Mouse (Mus musculus) CH12.LX (cell line): Measurements from ENCODE around the gene Atrnl1. TPM values are rescaled to one million over a fixed set of nuclear protein-coding genes. Genes with fewer than 3 reads are reported as not detected.

Experiments used
- DNase-seq: peaks from one replicate; pipeline ENCODE4 v3.0.0-alpha.2; 2013; ENCODE audit errors: extremely low read depth
- H3K27ac ChIP-seq: 2 replicates; pipeline ENCODE4 v1.5.1; 2012; ENCODE audit warnings: low read depth, mild to moderate bottlenecking, control low read depth, moderate library complexity; ENCODE audit not compliant: insufficient read depth
- H3K27me3 ChIP-seq: replicated peaks from 2 replicates; pipeline ENCODE3; 2012; ENCODE audit warnings: inconsistent platforms
- H3K36me3 ChIP-seq, 2 experiments: replicated peaks in 1 of 2; 2 replicates each; pipeline versions ENCODE3 to v1.6.1; 2012; ENCODE audit warnings: inconsistent platforms in 1 of 2, low read length in 1 of 2, mild to moderate bottlenecking in 1 of 2, mixed read lengths in 1 of 2, moderate library complexity in 1 of 2; ENCODE audit not compliant: control insufficient read depth in 1 of 2, insufficient read depth in 1 of 2
- H3K4me1 ChIP-seq, 2 experiments: 2 replicates each; pipeline ENCODE4 v1.6.1; 2012; ENCODE audit warnings: inconsistent platforms in 1 of 2, moderate library complexity in 1 of 2; ENCODE audit not compliant: insufficient read depth in 2 of 2, control insufficient read depth in 1 of 2
- H3K4me2 ChIP-seq: 2 replicates; pipeline ENCODE4 v1.6.1; 2012; ENCODE audit warnings: low read depth, mild to moderate bottlenecking, control low read depth; ENCODE audit not compliant: poor library complexity, insufficient read depth, severe bottlenecking
- H3K4me3 ChIP-seq, 3 experiments: fragments of 150-350 bp in 1 of 3; sonication (generic) in 1 of 3; replicated peaks in 1 of 3; 2 replicates each; pipeline versions ENCODE3 to v1.5.1; 2011 to 2012; ENCODE audit warnings: low read depth in 2 of 3, low read length in 2 of 3, mild to moderate bottlenecking in 2 of 3, moderate library complexity in 2 of 3, control low read depth in 1 of 3, improper control_type of control experiment in 1 of 3, inconsistent platforms in 1 of 3, mixed read lengths in 1 of 3; ENCODE audit not compliant: poor library complexity in 1 of 3
- H3K79me2 ChIP-seq: replicated peaks from 2 replicates; pipeline ENCODE4 v1.6.1; 2012; ENCODE audit warnings: mild to moderate bottlenecking, moderate library complexity; ENCODE audit not compliant: control insufficient read depth, poor library complexity, insufficient read depth, severe bottlenecking; ENCODE audit errors: extremely low read depth
- H3K9ac ChIP-seq: 2 replicates; pipeline ENCODE4 v1.6.1; 2012; ENCODE audit warnings: low read depth, mild to moderate bottlenecking, control low read depth, moderate library complexity; ENCODE audit not compliant: insufficient read depth
- H3K9me3 ChIP-seq: replicated peaks from 2 replicates; pipeline ENCODE3; 2012; ENCODE audit warnings: low read length, inconsistent platforms, mixed read lengths
- BHLHE40 ChIP-seq: IDR thresholded peaks from 2 replicates; pipeline ENCODE4 v1.6.1; 2011; ENCODE audit warnings: mild to moderate bottlenecking, low read depth, low read length, improper control_type of control experiment
- CHD1 ChIP-seq: IDR thresholded peaks from 2 replicates; pipeline ENCODE4 v1.6.1; 2012; ENCODE audit warnings: low read depth, low read length, improper control_type of control experiment, inconsistent platforms
- CHD2 ChIP-seq: IDR thresholded peaks from 2 replicates; pipeline ENCODE4 v1.6.1; 2011; ENCODE audit warnings: low read length, improper control_type of control experiment
- CTCF ChIP-seq, 2 experiments: IDR thresholded peaks in 1 of 2; conservative IDR thresholded peaks in 1 of 2; 2 replicates each; pipeline ENCODE4 v1.5.1; 2011 to 2012; ENCODE audit warnings: low read depth in 2 of 2, low read length in 2 of 2, improper control_type of control experiment in 1 of 2, inconsistent platforms in 1 of 2, mild to moderate bottlenecking in 1 of 2, moderate library complexity in 1 of 2
- E2F4 ChIP-seq: IDR thresholded peaks from 2 replicates; pipeline ENCODE4 v1.6.1; 2011; ENCODE audit warnings: low read depth, low read length, improper control_type of control experiment; ENCODE audit not compliant: insufficient replicate concordance
- ELF1 ChIP-seq: IDR thresholded peaks from 2 replicates; pipeline ENCODE4 v1.6.1; 2014; ENCODE audit warnings: low read depth, mild to moderate bottlenecking, inconsistent platforms, low read length, improper control_type of control experiment
- EP300 ChIP-seq: IDR thresholded peaks from 2 replicates; pipeline ENCODE4 v1.6.1; 2011; ENCODE audit warnings: low read length, improper control_type of control experiment
- ETS1 ChIP-seq: conservative IDR thresholded peaks from 2 replicates; pipeline ENCODE4 v1.6.1; 2012; ENCODE audit warnings: low read depth, mild to moderate bottlenecking, inconsistent platforms, low read length, improper control_type of control experiment, moderate library complexity
- GABPA ChIP-seq: IDR thresholded peaks from 2 replicates; pipeline ENCODE4 v1.6.1; 2012; ENCODE audit warnings: low read depth, low read length, improper control_type of control experiment, inconsistent platforms; ENCODE audit not compliant: insufficient replicate concordance
- HCFC1 ChIP-seq: IDR thresholded peaks from 2 replicates; pipeline ENCODE4 v1.6.1; 2012; ENCODE audit warnings: low read depth, mild to moderate bottlenecking, inconsistent platforms, low read length, improper control_type of control experiment
- IRF4 ChIP-seq: IDR thresholded peaks from 2 replicates; pipeline ENCODE4 v1.6.1; 2014; ENCODE audit warnings: low read depth, mild to moderate bottlenecking, inconsistent platforms, low read length, improper control_type of control experiment
- JUN ChIP-seq: IDR thresholded peaks from 2 replicates; pipeline ENCODE4 v1.6.1; 2011; ENCODE audit warnings: low read depth, mild to moderate bottlenecking, low read length, improper control_type of control experiment, moderate library complexity; ENCODE audit not compliant: insufficient read depth
- JUND ChIP-seq: conservative IDR thresholded peaks from 2 replicates; pipeline ENCODE4 v1.6.1; 2011; ENCODE audit warnings: low read depth, low read length, improper control_type of control experiment
- KAT2A ChIP-seq: IDR thresholded peaks from 2 replicates; pipeline ENCODE4 v1.6.1; 2012; ENCODE audit warnings: low read length, improper control_type of control experiment, inconsistent platforms; ENCODE audit not compliant: insufficient replicate concordance
- MAX ChIP-seq: IDR thresholded peaks from 2 replicates; pipeline ENCODE4 v1.6.1; 2011; ENCODE audit warnings: low read length, improper control_type of control experiment
- MXI1 ChIP-seq: IDR thresholded peaks from 2 replicates; pipeline ENCODE4 v1.6.1; 2011; ENCODE audit warnings: mild to moderate bottlenecking, low read depth, low read length, improper control_type of control experiment
- MYC ChIP-seq: IDR thresholded peaks from 2 replicates; pipeline ENCODE4 v1.6.1; 2011; ENCODE audit warnings: low read depth, mild to moderate bottlenecking, improper control_type of control experiment, low read length
- NRF1 ChIP-seq: IDR thresholded peaks from 2 replicates; pipeline ENCODE4 v1.6.1; 2014; ENCODE audit warnings: low read depth, mild to moderate bottlenecking, inconsistent platforms, low read length, improper control_type of control experiment, moderate library complexity
- POLR2A ChIP-seq: IDR thresholded peaks from 2 replicates; pipeline ENCODE4 v1.6.1; 2011; ENCODE audit warnings: low read depth, mild to moderate bottlenecking, improper control_type of control experiment, low read length
- POLR2AphosphoS2 ChIP-seq: IDR thresholded peaks from 2 replicates; pipeline ENCODE4 v1.6.1; 2011; ENCODE audit warnings: low read depth, low read length, improper control_type of control experiment
- RAD21 ChIP-seq: IDR thresholded peaks from 2 replicates; pipeline ENCODE4 v1.6.1; 2011; ENCODE audit warnings: low read depth, mild to moderate bottlenecking, low read length, improper control_type of control experiment, moderate library complexity
- RCOR1 ChIP-seq: conservative IDR thresholded peaks from 2 replicates; pipeline ENCODE4 v1.6.1; 2012; ENCODE audit warnings: low read depth, mild to moderate bottlenecking, inconsistent platforms, low read length, improper control_type of control experiment
- SMC3 ChIP-seq: IDR thresholded peaks from 2 replicates; pipeline ENCODE4 v1.6.1; 2011; ENCODE audit warnings: low read depth, low read length, improper control_type of control experiment
- TBP ChIP-seq: conservative IDR thresholded peaks from 2 replicates; pipeline ENCODE4 v1.6.1; 2011; ENCODE audit warnings: low read depth, low read length, improper control_type of control experiment
- TCF12 ChIP-seq: IDR thresholded peaks from 2 replicates; pipeline ENCODE4 v1.6.1; 2014; ENCODE audit warnings: low read depth, mild to moderate bottlenecking, inconsistent platforms, low read length, improper control_type of control experiment
- USF2 ChIP-seq: conservative IDR thresholded peaks from 2 replicates; pipeline ENCODE4 v1.6.1; 2011; ENCODE audit warnings: low read depth, low read length, improper control_type of control experiment
- ZC3H11A ChIP-seq: IDR thresholded peaks from 2 replicates; pipeline ENCODE4 v1.6.1; 2012; ENCODE audit warnings: low read depth, mild to moderate bottlenecking, inconsistent platforms, low read length, improper control_type of control experiment
- ZKSCAN1 ChIP-seq: IDR thresholded peaks from 2 replicates; pipeline ENCODE4 v1.6.1; 2012; ENCODE audit warnings: low read depth, inconsistent platforms, low read length, improper control_type of control experiment, borderline replicate concordance
- dilution Hi-C: fragments of 300-500 bp; cut with MboI; formaldehyde crosslinking; loops from 2 replicates; pipeline ENCODE4 v1.14.3; 2020; ENCODE audit warnings: low sequenced_read_pairs; ENCODE audit not compliant: extremely low pct_unique_long_range_greater_than_20kb, extremely low pct_ligation_motif_present
- in situ Hi-C: fragments of 300-500 bp; cut with MboI; formaldehyde crosslinking; loops from 3 replicates; pipeline ENCODE4 v1.14.3; 2019; ENCODE audit warnings: low sequenced_read_pairs, low pct_ligation_motif_present, low pct_unique_long_range_greater_than_20kb, mixed read lengths
- polyA plus RNA-seq: library from polyadenylated mRNA; unstranded; fragments of >175 nt; gene quantifications from 2 replicates; pipeline ENCODE4 v1.2.1, GENCODE M21; 2012; ENCODE audit warnings: low read depth; ENCODE audit not compliant: insufficient read length
- total RNA-seq, 2 experiments: library from RNA; depleted of rRNA; stranded (reverse); fragments of 300-350 nt in 1 of 2; fragments of >200 nt in 1 of 2; gene quantifications; 2 replicates each; pipeline ENCODE4 v1.2.3; 2012 to 2014

Gene Atrnl1
- total and polyA plus RNA-seq, 3 experiments = 1.9 TPM

DNA sequence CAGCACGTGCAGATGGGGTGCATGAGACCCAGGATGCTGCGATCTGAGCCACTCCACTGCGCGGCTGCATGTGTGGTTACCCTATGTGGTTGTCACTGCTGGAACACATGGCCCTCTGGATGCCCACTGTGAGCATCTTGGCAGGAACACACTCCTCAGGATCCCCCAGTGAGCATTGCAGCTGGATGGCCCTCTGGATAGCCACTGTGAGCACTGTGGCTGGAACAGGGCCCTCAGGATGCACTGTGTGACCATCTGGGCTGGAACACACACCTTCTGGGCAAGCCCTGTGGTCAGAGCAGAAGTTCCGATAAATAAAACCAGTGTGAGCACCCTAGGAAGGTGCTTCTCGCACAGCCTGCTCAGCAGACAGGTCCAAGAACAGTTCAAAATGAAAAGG lies 364.4 kb downstream of the Atrnl1 start:
- dilution Hi-C loops (no loop called here), in situ Hi-C loops (no loop called here)
- TF ChIP-seq E2F4 = no peak
- no peak for TF ChIP-seq RCOR1
- no peak for TF ChIP-seq ZC3H11A
- TF ChIP-seq MYC = no peak
- TF ChIP-seq MAX = no peak
- TF ChIP-seq POLR2A = no peak
- TF ChIP-seq USF2 = no peak
- no peak for TF ChIP-seq CHD1
- TF ChIP-seq BHLHE40 = no peak
- no peak for TF ChIP-seq CHD2
- TF ChIP-seq TCF12 = no peak
- TF ChIP-seq MXI1 = no peak
- no peak for TF ChIP-seq KAT2A
- no peak for TF ChIP-seq JUN
- no peak for TF ChIP-seq TBP
- TF ChIP-seq SMC3 = no peak
- H3K36me3 ChIP-seq = peaks cover 0 to 2% of the 10 kb centered on the region in 2 experiments
- DNase-seq = no peak
- no peak overlapping the region for H3K9ac ChIP-seq
- H3K4me1 ChIP-seq = no peaks in the 10 kb centered on the region
- H3K4me2 ChIP-seq = no peak overlapping the region
- no peaks in the 10 kb centered on the region for H3K27me3 ChIP-seq
- no peaks in the 10 kb centered on the region for H3K79me2 ChIP-seq
- H3K9me3 ChIP-seq = no peaks in the 10 kb centered on the region
- H3K4me3 ChIP-seq = no peak overlapping the region
- no peak overlapping the region for H3K27ac ChIP-seq

DNA sequence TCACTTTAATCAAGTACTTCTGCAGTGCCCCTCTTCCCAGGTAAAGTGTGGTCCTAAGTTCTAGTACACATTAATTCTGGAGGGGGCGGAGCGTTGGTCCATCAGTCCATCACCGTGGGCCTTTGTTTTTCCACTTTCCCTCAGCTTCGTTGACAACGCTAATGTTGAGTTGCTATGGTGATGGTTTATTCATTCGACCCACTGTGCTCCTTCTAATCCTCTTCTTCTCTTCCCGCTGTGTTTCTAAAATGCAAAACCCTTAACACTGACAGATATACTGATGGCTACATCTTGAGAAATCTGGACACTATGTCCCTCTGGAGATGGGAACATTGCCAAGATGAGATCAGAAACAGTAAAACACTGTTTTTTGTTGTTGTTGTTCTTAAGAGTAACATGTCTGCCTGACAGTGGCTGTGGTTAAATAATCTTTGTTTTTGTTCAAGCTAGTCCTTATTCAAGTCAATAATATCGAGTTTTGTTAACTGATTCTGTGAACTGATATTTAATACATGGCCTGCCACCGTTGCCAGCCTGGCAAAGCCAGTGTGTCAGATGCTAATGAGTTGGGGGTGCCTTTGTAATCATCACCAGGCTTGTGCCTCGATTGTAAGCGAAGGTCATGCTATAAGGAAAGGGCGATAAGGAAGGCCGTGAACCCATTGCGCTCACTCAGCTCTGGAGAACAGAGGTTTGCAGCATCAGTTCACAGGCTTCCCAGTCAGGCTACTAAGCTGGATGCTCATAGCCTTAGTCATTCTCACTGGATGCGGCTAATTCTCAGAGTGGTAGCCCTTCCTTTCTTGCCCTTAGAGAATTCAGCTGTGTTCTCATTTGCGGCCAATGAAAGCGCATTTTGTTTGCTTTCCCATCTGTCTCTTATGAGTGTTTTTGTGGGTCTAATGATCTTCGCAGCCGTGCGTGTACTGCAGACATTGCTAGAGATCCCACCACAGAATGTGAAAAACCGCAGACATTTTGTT lies 375.4 kb downstream of the Atrnl1 start:
- no peaks in the 10 kb centered on the region for H3K79me2 ChIP-seq
- no peak overlapping the region for H3K27ac ChIP-seq
- in situ Hi-C loops (no loop called here), dilution Hi-C loops (no loop called here)
- H3K27me3 ChIP-seq = no peaks in the 10 kb centered on the region
- no peak for DNase-seq
- no peaks in the 10 kb centered on the region for H3K36me3 ChIP-seq
- TF ChIP-seq EP300 = no peak
- TF ChIP-seq TBP = no peak
- no peak for TF ChIP-seq POLR2A
- no peak for TF ChIP-seq IRF4
- no peak for TF ChIP-seq ZKSCAN1
- no peak for TF ChIP-seq JUN
- no peak for TF ChIP-seq JUND
- TF ChIP-seq BHLHE40 = no peak
- TF ChIP-seq USF2 = no peak
- no peak for TF ChIP-seq ELF1
- no peak for TF ChIP-seq ETS1
- TF ChIP-seq CTCF (conservative IDR thresholded peaks at IDR 0.05 in 1 of 2, IDR thresholded peaks at IDR 0.05 in 1 of 2; ENCODE audit: low read depth in 2 of 2, low read length in 2 of 2) = no peak
- no peak for TF ChIP-seq SMC3
- TF ChIP-seq POLR2AphosphoS2 = no peak
- TF ChIP-seq RAD21 = no peak
- no peak for TF ChIP-seq HCFC1
- TF ChIP-seq NRF1 = no peak
- no peak for TF ChIP-seq GABPA
- no peak for TF ChIP-seq ZC3H11A
- no peak for TF ChIP-seq MYC
- H3K9me3 ChIP-seq = no peaks in the 10 kb centered on the region
- H3K4me2 ChIP-seq = no peak overlapping the region
- no peak overlapping the region for H3K9ac ChIP-seq
- no peak overlapping the region for H3K4me3 ChIP-seq
- no peaks in the 10 kb centered on the region for H3K4me1 ChIP-seq
